Mouse (Mus musculus): Measurements from ENCODE around the gene Abhd5.
A peak's percentile ranks its signal among the peaks of the same experiment; 100 is the strongest.

The Abhd5 gene

GRCm38 (mm10) chr9:122416617-122417016, 65.2 kb downstream of the Abhd5 start:
- no peak for DNase-seq

GRCm38 (mm10) chr9:122420195-122420756, 68.9 kb downstream of the Abhd5 start:
- DNase-seq = no peak

DNA sequence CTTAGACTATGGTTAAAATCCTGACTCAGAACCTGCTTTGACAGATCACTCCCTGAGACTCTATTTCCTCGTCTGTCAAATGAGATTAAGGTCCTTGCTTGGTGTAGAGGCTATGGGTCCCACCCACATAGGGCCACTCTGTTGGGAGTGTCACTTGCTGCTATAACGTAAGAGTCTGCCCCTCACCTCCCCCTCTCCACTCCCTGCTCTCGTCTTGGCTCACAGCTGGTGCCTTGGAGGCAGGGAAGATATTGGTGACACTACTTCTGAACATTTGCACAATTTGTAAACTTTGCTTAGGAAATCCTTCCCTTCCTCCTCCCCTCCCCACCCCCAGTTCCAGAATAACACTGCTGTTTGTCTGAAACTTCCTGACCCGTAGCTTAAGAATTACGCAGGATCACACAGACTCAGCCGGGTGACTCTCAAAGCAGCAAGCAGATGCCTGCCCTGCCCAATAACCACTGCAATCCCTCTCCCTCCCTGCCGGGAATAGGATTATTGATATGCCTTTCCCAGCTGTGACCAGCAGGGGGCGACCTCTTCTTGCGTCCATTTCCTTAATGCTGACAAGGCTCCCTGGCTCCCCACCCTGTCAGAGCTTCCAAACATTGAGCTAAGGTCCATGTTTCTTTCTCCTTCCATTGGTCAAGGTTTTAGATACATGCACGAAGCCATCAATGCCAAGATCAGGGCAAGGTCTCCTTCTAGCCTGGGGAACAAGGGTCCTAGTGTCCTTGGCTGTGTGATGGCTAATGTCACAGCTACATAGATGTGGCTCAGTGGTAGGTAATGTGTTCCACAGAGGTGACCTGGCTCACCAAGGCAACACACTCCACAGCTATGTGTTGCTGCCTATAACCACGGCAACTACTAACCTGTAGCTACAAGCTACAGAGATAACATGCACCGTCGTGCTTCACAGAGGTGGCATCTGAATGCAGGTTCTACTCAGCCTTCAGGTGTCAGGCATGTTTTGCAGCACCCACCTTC, 69.7 kb downstream of the Abhd5 start:
- DNase-seq = peak; percentile 63 to 67

DNA sequence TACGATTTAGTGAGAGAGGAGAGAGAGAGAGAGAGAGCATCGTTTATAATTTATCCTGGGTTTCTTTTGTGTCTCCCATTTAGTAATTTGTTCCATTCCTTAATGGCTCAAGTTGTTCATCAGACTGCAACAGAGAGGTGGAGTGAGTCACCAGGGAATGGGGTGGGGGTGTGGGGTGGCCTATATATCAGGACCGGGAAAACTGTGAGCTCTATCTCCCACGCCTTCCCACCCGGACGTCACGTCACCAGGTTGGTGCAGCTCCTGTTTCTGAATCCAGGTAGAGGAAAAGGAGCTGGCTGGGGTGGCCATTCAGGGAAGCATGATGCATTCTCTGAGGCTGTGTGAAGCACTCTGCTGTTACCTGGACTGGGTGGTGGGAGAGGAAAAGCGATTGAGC, 70.5 kb downstream of the Abhd5 start:
- DNase-seq = no peak

DNA sequence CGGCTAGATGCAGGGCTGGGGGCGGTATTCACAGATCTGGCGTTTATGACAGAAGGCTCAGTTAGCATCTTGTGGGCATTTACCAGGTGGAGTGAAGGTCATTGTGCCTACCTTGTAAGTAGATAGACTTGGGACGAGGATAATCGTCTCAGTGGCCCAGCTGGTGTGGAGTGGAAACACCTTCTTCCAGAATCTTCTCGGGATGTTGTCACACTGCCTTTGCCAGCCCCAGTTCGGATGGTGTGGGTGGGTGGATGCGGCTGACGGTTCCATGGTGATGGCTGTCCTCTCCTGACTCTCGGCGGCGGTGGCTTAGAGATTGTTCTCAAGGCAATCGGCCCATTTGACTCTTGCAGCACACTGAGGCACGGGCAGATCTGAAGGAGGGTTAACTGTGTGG, 71.3 kb downstream of the Abhd5 start:
- DNase-seq = no peak

GRCm38 (mm10) chr9:122423146-122423545, 71.7 kb downstream of the Abhd5 start:
- DNase-seq = no peak

DNA sequence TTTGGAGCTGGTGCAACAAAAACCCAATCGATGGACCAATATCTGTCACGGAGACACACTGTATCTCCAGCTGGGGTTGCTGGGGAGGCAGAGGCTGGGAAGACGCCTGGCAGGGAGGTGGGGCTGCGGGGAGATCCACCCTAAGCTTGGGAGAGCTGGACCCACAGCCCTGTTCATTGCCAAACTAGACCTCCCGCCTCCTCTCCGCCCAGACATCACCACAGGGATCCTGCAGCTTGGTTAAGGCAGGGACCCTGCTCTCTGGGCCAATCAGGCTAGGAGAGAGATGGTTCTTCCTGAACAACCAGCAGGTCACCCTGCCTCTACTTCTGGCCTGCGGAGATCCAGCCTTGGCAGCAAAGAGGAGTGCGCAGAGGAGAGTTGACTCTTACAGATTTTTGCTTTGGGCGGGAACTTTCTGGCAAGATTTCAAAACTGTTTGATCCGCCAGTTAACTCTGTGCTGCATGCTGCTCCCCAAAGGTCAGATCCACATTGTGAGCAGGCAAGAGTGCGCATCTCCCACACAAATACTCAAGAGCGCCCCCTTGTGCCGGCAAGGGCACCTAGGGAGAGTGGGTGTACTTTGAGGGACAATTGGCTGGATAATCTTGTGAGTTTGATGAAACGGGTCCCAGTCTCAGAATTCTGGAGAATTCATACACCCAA, 73.7 kb downstream of the Abhd5 start:
- DNase-seq = peak; percentile 17 to 29

GRCm38 (mm10) chr9:122429058-122429649, 77.7 kb downstream of the Abhd5 start:
- no peak for DNase-seq

- no peak for DNase-seq
These were observed 78.3 kb downstream of the Abhd5 start for GRCm38 (mm10) chr9:122429685-122430084.

All from cerebellum, postnatal 36 days (tissue).